Mouse (Mus musculus) liver, adult 2 months (tissue): ENCODE measurements around the gene Aim2.

Source experiments
- CTCF ChIP-seq: fragments of 200-500 bp; IDR thresholded peaks from 2 replicates; pipeline ENCODE4 v1.5.1; 2011; ENCODE audit warnings: low read depth, low read length, control low read depth
- POLR2A ChIP-seq: fragments of 200-500 bp; IDR thresholded peaks from 2 replicates; pipeline ENCODE4 v1.6.1; 2011; ENCODE audit warnings: low read length, control low read depth; ENCODE audit not compliant: insufficient read depth; ENCODE audit errors: extremely low read depth

- no peak for TF ChIP-seq CTCF
- no peak for TF ChIP-seq POLR2A
Observed at GRCm38 (mm10) chr1:173389431-173389830, 38.8 kb downstream of the Aim2 start.
